Mouse (Mus musculus): Measurements from ENCODE around the gene Caln1.

DNA sequence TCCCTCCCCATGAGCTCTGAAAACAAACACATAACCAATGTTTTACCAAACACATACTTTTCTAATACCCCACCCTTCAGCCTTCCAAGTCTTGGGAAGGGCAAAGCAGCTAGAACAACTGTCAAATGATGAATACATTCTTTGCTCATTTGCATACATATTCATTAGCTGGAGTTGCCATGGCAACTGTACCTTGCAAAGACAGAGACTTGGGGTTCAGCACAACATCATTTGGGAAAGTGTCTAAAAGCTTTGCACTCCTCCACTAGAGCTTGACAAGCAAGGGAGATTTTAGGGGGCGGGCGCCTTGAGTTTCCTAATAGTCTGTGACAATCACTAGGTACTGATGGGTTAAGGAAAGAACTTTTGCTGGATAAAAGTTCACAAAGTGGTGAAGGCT, 258.5 kb downstream of the Caln1 start:
- TF ChIP-seq CTCF (IDR thresholded peaks at IDR 0.05; ENCODE audit: low read depth) (no peak), EP300 (IDR thresholded peaks at IDR 0.05; ENCODE audit: low read depth) (no peak)
